Mouse (Mus musculus): ENCODE data around the gene Eif1ad. TPM values are rescaled to one million over a fixed set of nuclear protein-coding genes. Genes with fewer than 3 reads are reported as not detected.

The Eif1ad gene
- total RNA-seq (2023): 10 to 100 TPM; 17.1 to 24.3 TPM

GRCm38 (mm10) chr19:5366175-5367052 lies at the start of gene Eif1ad:
Eif1ad (plus strand) TSS chr19:5366741.

GRCm38 (mm10) chr19:5335441-5335840 lies 31.1 kb upstream of the Eif1ad start, which contains the start of gene Catsper1:
Catsper1 (plus strand) TSS chr19:5335741.

GRCm38 (mm10) chr19:5349502-5349873 lies 17.1 kb upstream of the Eif1ad start, which contains the start of gene Cst6:
Cst6 (minus strand) TSS chr19:5349574.

GRCm38 (mm10) chr19:5367053-5367359 lies 465 bp downstream of the Eif1ad start, which contains the start of gene Banf1:
Banf1 (minus strand) TSS chr19:5367168.

GRCm38 (mm10) chr19:5388588-5389242 lies 22.2 kb downstream of the Eif1ad start, which contains the start of gene Sart1:
Sart1 (minus strand) TSS chr19:5388703.

GRCm38 (mm10) chr19:5402293-5402692 lies 35.8 kb downstream of the Eif1ad start, which contains the start of gene Tsga10ip:
Tsga10ip (minus strand) TSS chr19:5402526.

Other genes starting within 250 kb of the Eif1ad start
- gene Klc2, start 248.2 kb upstream of the Eif1ad start, total RNA-seq (2023): 10 to 100 TPM; 18.8 to 23.2 TPM
- gene Pacs1, start 93.6 kb upstream of the Eif1ad start, total RNA-seq (2023): 10 to 100 TPM; 53.1 to 60.2 TPM
- 100 to 1,000 TPM; 156 to 186 TPM for gene Sf3b2, start 71.3 kb upstream of the Eif1ad start, total RNA-seq (2023)
- gene Gal3st3, start 68.4 kb upstream of the Eif1ad start, total RNA-seq (2023): not detected
- not detected for gene Catsper1, start 31.0 kb upstream of the Eif1ad start, total RNA-seq (2023)
- not detected for gene Cst6, start 17.2 kb upstream of the Eif1ad start, total RNA-seq (2023)
- gene Banf1, start 427 bp downstream of the Eif1ad start, total RNA-seq (2023): 10 to 100 TPM; 59.5 to 66.0 TPM
- 100 to 1,000 TPM; 129 to 130 TPM for gene Sart1, start 22.0 kb downstream of the Eif1ad start, total RNA-seq (2023)
- gene Tsga10ip, start 35.8 kb downstream of the Eif1ad start, total RNA-seq (2023): not detected
- gene Drap1, start 58.2 kb downstream of the Eif1ad start, total RNA-seq (2023): 100 to 1,000 TPM; 165 to 176 TPM
- 10 to 100 TPM; 46.9 to 52.7 TPM for gene AI837181, start 58.4 kb downstream of the Eif1ad start, total RNA-seq (2023)
- 1 to 10 TPM; 2.0 to 3.2 TPM for gene Fosl1, start 80.8 kb downstream of the Eif1ad start, total RNA-seq (2023)
- 1 to 10 TPM; 3.7 to 4.6 TPM for gene Ccdc85b, start 91.2 kb downstream of the Eif1ad start, total RNA-seq (2023)
- gene Fibp, start 93.9 kb downstream of the Eif1ad start, total RNA-seq (2023): 10 to 100 TPM; 80.6 to 81.0 TPM
- gene Ctsw, start 101.8 kb downstream of the Eif1ad start, total RNA-seq (2023): under 1 TPM; 0.46 to 0.73 TPM
- gene Efemp2, start 107.2 kb downstream of the Eif1ad start, total RNA-seq (2023): 1 to 10 TPM; 5.1 to 6.7 TPM
- 10 to 100 TPM; 16.7 to 17.4 TPM for gene Mus81, start 121.7 kb downstream of the Eif1ad start, total RNA-seq (2023)
- gene Cfl1, start 123.7 kb downstream of the Eif1ad start, total RNA-seq (2023): 1,000 to 10,000 TPM; 1,345 to 1,440 TPM
- 1 to 10 TPM; 1.3 to 1.4 TPM for gene 1700020D05Rik, start 137.0 kb downstream of the Eif1ad start, total RNA-seq (2023)
- gene Snx32, start 143.8 kb downstream of the Eif1ad start, total RNA-seq (2023): 1 to 10 TPM; 2.0 to 4.9 TPM
- not detected for gene Ovol1, start 193.9 kb downstream of the Eif1ad start, total RNA-seq (2023)
- gene Ap5b1, start 201.3 kb downstream of the Eif1ad start, total RNA-seq (2023): 10 to 100 TPM; 35.2 to 39.9 TPM
- 10 to 100 TPM; 64.5 to 74.1 TPM for gene Rnaseh2c, start 235.1 kb downstream of the Eif1ad start, total RNA-seq (2023)
- gene Kat5, start 243.5 kb downstream of the Eif1ad start, total RNA-seq (2023): 10 to 100 TPM; 87.2 to 88.5 TPM

Measured in monocyte, adult 59 days (primary cell).